Mouse (Mus musculus) small intestine, adult 2 months (tissue): ENCODE data around the gene Gjc3.

ENCODE experiments used
- CTCF ChIP-seq: fragments of 200-500 bp; IDR thresholded peaks from 2 replicates; pipeline ENCODE4 v1.5.1; 2012; ENCODE audit warnings: low read depth, mild to moderate bottlenecking, control low read depth, inconsistent platforms, low read length, moderate library complexity, mixed read lengths; ENCODE audit not compliant: insufficient replicate concordance, insufficient read length; ENCODE audit errors: extremely low read depth
- POLR2A ChIP-seq: fragments of 200-500 bp; IDR thresholded peaks from 2 replicates; pipeline ENCODE4 v1.6.1; 2012; ENCODE audit warnings: low read depth, mild to moderate bottlenecking, control low read depth, inconsistent platforms, low read length, moderate library complexity

GRCm38 (mm10) chr5:137936486-137936885, 26.4 kb downstream of the Gjc3 start:
- no peak for TF ChIP-seq CTCF
- TF ChIP-seq POLR2A, result no peak
